Mouse (Mus musculus): Measurements from ENCODE around the gene Pepd.

The Pepd gene

GRCm38 (mm10) chr7:34911919-34912897, at the start of gene Pepd:
Gene Pepd, plus strand, starts transcription at chr7:34912379.
- peak; percentile 97 to 98 for DNase-seq

GRCm38 (mm10) chr7:34867289-34867688, 44.9 kb upstream of the Pepd start:
- no peak for DNase-seq

- no peak for DNase-seq
These were observed 42.5 kb upstream of the Pepd start for GRCm38 (mm10) chr7:34869693-34870092.

DNA sequence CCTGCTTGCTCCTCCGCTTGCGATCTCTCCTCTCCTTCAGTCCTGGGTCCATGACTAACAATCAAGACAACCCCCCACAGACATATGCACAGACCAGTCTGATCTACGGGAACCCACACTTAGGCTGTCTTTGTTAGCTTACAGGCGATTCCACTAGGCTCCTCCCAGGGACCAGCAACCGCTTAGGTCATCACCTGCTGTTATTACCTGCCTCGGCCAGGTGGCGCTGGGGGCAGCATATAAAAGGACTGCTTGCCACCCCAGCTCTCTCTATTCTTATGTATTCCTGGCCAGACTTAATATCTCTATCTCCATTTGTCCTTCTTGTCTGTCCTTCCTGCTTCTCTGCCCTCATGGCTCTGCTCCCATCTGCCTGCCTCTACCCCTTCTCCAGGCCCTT, 35.4 kb upstream of the Pepd start:
- peak; percentile 43 to 56 for DNase-seq

- no peak for DNase-seq
These were observed 34.4 kb upstream of the Pepd start for GRCm38 (mm10) chr7:34877820-34878219.

DNA sequence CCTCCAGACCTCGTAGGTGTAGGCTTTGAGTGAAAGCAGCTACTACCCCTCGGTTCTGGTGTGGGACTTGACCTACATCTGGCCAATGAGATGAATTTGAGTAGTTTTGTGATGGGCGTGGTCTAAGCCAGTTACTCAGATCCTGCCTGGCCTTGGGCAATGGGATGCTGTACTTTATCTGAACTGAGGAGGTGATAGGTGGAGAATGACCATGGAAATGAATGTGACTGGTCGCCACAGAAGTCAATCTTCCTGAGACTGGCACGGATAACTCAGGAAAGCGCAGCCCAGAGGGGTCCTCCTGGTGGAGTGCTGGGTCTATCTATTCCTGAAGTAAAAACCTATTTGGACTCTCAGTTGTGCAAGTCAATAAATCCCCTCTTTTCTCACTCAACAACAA, 23.7 kb upstream of the Pepd start:
- no peak for DNase-seq

GRCm38 (mm10) chr7:34888891-34889290, 23.3 kb upstream of the Pepd start:
- DNase-seq = no peak

GRCm38 (mm10) chr7:34892845-34893244, 19.3 kb upstream of the Pepd start:
- no peak for DNase-seq

GRCm38 (mm10) chr7:34896461-34896860, 15.7 kb upstream of the Pepd start:
- no peak for DNase-seq

- DNase-seq = peak; percentile 31 to 45
These were observed 15.1 kb upstream of the Pepd start for GRCm38 (mm10) chr7:34897058-34897457.

DNA sequence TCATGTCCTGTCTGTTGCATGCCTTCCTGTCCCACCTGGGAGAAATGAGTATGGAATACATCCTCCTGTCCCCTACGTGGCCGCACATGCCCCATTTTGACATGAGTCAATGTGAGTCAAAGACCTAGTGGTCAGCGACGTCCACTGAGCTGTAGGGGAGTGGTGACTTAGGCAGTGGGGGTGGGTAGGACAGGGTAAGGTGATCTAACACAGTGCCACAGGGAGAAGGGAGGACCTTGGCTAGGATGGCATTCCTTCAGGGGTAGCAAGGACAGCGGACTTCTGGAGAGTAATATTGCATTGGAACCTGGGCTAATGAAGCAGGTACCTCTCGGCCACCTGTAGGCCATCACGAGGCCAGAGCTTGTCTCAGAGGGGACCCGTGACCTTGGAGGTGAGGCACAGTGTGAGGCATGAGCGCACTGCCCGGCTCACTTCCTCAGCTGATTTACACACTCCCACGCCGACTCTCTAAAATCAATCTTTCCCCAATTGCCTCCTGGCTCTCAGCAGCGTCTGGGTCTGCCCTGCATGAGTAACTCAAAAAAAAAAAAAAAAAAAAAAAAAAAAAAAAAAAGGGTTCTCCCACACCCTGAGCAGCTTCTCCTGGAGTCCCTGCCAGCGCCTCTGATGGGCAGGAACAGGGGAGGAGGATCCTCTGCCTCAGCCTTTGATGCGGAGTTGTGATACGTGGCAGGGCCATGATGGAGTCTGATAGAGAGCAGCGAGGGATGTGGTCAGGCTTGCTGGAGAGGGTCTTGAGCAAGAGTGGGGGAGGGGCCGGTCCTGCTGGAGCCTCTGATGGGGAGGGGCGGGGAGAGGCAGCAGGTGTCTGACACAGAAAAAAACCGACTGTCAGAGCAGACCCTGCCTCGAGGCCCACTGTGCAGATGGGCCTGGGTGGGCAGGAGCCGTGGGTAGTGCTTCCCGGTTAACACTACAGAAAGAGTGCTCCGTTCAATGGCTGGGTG, 1.8 kb upstream of the Pepd start:
- DNase-seq = peak; percentile 50 to 74

- DNase-seq = no peak
These were observed 1.8 kb downstream of the Pepd start for GRCm38 (mm10) chr7:34913956-34914355.

- DNase-seq = no peak
These were observed 3.4 kb downstream of the Pepd start for GRCm38 (mm10) chr7:34915555-34915954.

- DNase-seq = peak in 1 of 2 experiments; percentile 51
These were observed 5.4 kb downstream of the Pepd start for GRCm38 (mm10) chr7:34917558-34917957.

DNA sequence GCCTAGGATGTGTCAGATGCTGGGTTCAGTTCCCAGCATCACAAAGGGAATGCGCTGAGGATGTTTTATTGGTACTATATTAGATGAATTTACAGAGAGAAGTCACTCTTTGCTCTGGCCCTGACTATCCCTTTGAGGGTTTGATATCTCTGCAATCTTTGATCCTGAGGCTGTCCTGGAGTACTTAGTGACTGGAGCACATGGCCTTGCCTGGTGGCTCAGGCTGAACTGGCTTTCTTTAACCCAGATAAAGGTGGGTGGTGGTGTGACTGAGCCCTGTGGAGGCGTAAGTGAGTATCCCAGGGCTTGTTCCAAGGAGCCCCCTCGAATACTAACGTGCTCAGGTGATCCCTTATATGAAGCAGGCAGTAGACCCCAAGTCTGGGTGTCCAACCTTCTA, 5.8 kb downstream of the Pepd start:
- no peak for DNase-seq

DNA sequence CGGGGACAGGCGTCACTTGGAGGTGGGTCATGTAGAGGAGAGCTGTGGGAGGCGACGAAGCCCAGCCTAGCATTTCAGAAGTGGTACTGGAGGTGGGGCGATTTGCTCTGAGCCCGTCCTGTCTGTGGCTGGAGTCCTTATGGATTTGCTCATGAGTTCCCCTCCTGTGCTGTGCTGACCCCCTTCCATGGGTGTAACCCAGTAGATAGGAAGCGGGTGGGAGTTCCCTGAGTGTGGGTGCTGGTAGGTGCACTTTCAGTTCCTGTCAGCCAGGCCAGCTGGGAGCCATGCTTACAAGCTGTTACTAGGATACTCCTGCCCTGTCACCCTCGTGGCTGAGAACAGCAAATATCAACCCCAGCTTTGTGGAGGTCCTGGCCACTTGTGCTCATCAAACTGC, 6.2 kb downstream of the Pepd start:
- DNase-seq = peak; percentile 30 to 51

DNA sequence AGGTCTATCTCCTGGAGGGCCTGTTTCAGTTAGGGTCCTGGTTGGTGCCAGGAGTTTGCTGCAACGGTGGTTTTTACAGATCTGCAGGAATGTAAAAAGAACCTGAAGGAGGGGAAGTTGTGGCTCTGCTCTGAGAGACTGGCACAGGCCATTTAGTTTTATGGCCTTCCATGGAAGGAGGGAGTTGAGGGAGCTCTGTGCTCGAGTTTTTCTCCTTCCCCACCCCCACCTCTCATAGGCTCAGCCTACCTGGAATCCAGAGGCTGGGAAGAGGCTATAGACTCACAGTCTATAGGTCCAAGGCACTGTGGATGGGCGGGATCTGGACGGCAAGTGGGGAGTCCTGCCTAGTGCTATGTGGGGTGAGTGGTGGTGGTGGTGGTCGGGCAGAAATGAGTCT, 6.9 kb downstream of the Pepd start:
- DNase-seq = peak in 1 of 2 experiments; percentile 37

GRCm38 (mm10) chr7:34919809-34920208, 7.6 kb downstream of the Pepd start:
- peak; percentile 59 to 63 for DNase-seq

DNA sequence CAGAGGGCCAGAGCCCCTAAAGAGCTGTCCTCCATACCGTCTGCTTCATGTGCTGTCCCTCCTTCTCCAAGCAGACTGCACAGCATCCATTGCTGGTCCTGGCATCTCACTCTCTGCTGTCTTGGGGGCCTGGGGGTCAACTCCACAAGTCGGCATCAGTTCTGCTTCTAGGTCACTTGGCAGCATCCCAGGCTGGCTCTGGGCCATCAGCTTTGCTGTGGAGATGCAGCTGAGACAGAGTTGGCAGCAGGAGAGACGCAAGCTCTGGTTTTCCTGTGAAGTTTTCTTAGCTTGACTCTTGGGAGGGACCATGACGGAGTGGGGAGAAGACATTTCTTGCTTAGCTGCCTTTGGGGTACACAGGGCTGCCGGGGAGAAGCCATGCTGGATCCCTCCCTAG, 13.0 kb downstream of the Pepd start:
- peak; percentile 34 to 51 for DNase-seq

GRCm38 (mm10) chr7:34925956-34926355, 13.8 kb downstream of the Pepd start:
- DNase-seq = no peak

DNA sequence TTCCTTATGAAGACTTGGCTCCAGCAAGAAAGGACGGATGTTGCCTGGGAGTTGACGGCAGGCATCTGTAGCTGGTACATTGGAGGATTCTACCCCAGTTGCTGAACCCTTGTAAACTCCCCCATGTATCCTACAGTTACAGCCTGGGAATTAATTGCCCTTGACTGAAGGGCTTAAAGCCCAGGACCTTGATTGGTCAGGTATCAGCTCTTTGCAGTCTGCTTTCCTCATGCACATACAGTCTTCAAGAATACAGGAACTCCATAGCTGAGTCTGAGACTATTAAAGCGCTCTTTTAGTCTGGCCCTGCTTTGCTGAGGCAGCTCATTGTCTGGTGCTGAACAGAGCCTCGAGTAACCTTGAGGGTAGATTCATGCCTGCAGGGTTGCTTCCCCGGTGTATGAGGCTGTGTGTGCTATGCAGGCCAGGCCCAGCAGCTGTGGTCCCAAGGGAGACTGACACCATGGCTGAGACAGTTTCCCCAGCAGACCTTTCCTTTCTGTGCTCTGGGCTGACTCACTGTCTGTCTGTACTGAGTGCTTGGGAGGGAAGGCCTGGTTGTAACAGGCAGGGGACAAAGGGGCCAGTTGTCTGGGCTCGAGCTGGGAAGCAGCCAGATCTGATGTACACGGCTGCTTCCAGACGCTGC, 17.6 kb downstream of the Pepd start:
- no peak for DNase-seq

DNA sequence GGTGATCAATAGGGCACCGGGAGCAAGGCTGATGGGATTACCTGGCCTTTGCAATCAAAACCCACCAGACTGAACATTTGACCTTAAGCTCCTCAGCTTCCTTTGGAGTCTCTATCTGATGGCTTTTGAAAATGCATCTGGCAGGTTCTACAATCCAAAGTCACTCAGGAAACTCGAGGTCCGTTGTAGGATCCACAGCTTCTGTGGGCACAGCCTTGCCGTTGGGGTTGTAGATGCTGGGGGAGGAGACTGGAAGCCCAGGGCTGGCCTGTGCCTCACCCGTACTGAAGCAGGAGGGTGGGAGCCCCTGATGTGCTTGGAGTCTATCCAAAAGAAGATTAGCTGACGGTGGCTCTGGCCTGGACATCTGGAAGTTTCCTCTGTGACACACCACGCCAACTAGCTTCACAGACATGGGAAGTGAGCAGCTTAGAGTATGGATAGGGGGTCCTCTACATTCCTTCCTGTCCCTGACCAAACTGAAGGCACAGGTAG, 18.1 kb downstream of the Pepd start:
- DNase-seq = no peak

GRCm38 (mm10) chr7:34932631-34933030, 20.5 kb downstream of the Pepd start:
- DNase-seq = no peak

Data from kidney, postnatal 4 days (tissue).